Mouse (Mus musculus) 3T3-L1 (cell line): ENCODE measurements at regions not wholly inside any gene's neighbourhood (a gene's known extent, or its start where the extent isn't known, plus 50 kb on each side); places are given as distances from the start of the nearest gene placed in this dataset.

Experiments used
- DNase-seq: peaks from one replicate; pipeline ENCODE4 v3.0.0-alpha.2; 2015; ENCODE audit warnings: low read depth, low spot score

- DNase-seq = peak; percentile 53
These were observed 320.4 kb downstream of the Synb start for GRCm38 (mm10) chr14:68973636-68974101.

- peak; percentile 77 for DNase-seq
These were observed 327.3 kb downstream of the Synb start for GRCm38 (mm10) chr14:68966758-68967157.

- peak; percentile 88 for DNase-seq
These were observed 339.3 kb downstream of the Synb start for GRCm38 (mm10) chr14:68954577-68955460.

- peak; percentile 34 for DNase-seq
These were observed 348.2 kb downstream of the Synb start for GRCm38 (mm10) chr14:68945906-68946305.

DNA sequence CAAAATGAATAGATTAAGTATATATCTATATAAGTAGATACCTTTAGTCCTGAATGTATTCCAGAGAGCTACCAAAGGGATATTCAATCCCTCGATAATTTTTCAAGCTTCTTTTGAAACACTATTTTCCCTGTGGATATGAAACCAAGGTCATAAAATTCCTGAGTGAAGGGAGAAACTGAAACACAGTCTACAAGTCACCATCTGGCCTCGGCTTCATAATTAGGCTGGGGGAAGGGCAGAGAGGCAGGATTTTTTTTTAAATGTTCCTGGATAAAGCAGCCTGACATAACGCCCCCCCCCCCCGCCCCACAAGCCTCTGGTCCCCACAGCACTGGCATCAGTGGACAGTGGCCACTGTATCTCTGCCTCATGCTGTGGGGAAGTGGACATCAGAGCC, 348.7 kb downstream of the Synb start:
- peak; percentile 34 for DNase-seq

- no peak for DNase-seq
These were observed 352.3 kb downstream of the Synb start for GRCm38 (mm10) chr14:68941759-68942158.

GRCm38 (mm10) chr14:68941132-68941690, 352.9 kb downstream of the Synb start:
- no peak for DNase-seq

DNA sequence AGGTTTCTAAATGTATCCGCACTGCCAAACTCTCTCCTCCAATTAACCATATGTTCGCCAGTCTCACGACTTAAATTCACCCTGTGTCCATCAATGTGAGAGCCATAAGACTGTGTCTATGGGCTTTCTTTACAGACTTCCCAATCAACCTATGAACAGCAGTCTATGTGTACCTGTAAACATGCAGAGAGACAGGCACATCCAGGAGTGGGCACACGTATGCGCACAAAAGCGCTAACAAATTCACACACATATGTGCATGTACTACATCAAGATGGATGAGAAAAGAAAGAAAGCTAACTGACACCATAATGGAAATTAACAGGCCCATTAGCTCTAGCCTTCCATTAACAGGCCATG, 358.8 kb downstream of the Synb start:
- no peak for DNase-seq

DNA sequence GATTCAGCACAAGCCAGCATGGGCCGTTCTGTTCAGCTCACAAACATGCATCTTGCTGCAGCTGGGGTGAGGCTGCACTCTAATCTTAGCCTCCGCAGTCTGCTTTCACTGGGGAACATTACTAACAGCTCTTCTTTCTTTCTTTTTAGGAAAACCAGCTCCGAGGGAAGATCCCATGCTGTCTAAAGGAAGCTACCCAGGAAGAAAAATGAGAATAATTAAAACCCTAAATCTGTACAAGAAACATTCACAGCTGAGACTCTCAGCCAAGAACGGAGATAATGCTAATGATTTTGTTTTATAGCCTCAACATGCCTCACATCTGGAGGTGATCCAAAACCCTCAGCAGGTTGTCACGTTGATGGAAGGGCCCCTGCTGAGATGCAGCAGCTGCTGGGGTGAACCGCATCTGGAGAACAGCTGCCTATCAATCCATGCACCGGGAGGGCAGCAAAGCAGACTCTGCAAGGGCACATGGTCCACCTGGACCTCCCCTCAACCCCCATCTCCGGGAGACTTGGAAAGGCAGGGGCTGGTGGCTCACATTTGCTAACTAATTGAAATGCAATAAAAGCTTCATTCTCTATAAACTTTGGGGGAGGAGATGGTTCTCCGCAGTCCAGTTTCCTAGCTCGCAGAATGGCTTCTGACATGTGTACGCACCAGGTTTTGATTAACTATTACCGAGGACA, 359.3 kb downstream of the Synb start:
- DNase-seq = peak; percentile 15

DNA sequence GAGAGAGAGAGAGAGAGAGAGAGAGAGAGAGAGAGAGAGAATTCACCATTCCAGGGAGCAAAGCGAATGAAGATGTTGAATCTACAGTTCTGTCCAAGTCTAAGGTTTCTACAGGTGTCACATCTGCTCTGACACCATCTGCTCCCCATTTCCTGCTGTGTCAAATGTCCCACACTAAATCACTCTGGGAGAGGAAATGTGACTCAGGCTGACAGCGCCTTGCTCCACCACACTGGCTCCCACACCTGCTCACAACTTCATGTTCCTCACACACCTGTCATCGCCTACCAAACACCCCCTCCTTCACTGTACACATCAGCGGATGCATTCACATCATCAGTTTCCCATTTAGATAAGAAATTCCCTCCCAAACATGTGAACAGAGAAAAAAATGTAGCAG, 366.3 kb downstream of the Synb start:
- peak; percentile 47 for DNase-seq

DNA sequence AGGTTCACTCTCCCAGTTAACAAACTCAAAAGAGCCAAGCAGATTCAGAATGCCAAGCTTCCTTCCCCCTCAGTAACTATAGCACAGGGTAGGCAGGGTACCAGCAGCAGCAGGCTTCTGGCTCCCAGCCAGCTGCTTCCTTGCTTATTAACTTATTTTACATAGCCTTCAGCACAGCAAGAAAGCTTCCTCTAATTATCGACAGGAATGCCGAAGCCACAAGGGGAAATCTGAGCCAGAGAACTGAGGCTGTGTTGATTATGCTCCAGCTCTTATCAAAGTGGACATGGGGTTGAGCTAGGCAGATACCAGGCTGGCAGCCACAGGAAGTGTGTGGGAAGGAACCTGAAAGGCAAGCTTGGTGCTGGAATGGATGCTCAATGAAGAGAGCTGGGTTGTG, 371.0 kb downstream of the Synb start:
- DNase-seq = peak; percentile 20

DNA sequence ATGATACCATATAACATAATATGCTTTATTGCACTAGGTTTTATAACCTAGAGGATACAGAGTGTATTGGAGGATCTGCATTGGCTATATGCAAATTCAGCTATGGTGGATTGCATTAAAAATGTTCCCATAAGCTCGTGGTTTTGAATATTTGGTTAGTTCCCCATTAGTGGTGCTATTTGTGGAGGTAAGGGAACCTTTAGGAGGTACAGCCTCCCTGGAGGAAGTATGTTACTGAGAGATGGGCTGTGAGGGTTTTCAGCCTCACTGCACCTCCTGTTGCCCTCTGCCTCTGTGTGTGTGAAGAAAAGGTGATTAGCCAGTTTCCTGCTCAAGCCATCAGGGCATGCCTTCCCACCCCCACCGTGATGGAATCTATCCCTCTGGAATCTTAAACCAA, 372.1 kb downstream of the Synb start:
- no peak for DNase-seq

GRCm38 (mm10) chr14:68918526-68919045, 375.5 kb downstream of the Synb start:
- no peak for DNase-seq

- DNase-seq = no peak
These were observed 394.2 kb downstream of the Synb start for GRCm38 (mm10) chr14:68899921-68900320.

- DNase-seq = no peak
These were observed 416.9 kb downstream of the Synb start for GRCm38 (mm10) chr14:68877171-68877570.

DNA sequence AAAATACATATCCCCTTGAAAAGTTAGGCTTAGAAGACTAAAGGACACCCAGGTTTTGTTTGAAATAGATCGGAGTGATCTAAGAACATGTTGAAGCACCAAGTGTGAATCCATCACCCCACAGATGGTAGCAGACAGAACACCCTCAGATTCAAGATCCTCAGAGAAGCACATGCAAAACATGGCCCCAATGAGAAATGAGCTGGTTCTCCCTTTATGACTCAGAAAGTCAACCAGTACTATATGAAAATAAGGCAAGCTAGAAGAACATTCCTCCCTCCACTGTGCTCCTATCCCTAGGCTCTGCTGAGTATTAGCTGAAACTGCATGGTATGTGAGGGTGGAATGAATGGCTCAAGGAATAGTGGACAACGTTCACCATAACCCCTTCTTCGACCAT, 433.0 kb downstream of the Synb start:
- DNase-seq = no peak

DNA sequence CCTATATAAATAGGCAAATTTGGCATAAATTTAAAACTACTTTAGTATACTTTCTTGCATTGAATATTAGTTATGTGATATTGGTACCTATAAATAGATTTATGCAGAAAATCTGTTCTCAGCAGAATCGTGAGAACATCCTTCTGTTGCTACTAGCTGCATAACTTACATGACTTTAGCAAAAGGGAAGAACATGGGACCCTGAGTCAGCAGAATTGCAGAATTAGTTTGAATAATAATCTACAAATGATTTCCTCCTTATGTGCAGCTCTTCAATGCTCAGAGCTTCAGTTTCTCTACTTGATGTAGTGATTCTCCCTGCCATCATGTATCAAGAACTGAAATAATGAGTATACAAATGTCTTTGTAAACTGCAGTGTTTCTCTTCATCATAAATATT, 436.2 kb downstream of the Synb start:
- no peak for DNase-seq

DNA sequence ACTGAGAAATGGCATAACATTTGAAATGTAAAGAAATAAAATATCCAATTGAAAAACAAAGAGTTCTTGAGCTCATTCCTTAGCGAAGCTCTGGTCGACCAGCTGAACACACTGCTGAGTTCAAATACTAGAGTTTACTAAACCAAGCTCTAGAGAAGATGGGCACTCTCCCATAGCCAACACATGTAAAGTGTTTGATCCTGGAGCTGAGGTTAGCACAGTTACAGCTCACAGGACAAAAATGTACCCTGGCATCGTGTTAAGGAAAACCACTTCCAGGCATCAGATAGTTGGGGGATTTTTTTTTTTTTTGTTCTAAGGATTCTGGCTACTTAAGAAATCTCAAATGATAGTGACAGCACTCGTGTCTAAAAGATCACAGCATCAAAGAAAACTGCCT, 445.6 kb downstream of the Synb start:
- DNase-seq = peak; percentile 83

GRCm38 (mm10) chr14:68847609-68848008, 446.5 kb downstream of the Synb start:
- peak; percentile 94 for DNase-seq

- DNase-seq = no peak
These were observed 473.9 kb downstream of the Synb start for GRCm38 (mm10) chr14:68820241-68820640.

DNA sequence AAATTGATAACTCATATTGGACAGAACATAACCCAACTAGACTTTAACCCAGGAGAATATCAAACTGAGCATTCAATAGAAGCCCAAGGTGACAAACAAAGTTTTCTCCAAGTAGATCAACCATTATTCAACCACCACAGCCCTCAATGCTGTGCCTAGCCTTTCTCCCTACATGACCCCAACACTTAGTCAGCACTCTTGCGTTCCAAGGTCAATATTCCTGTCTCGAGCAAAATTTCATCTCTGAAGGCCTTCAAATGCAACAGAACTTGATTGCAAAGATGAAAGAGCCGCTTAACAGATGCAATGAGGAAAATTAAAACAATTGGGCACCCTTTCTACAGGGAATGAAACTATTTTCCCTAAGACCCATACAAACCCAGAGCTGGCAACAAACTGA, 485.1 kb downstream of the Synb start:
- DNase-seq = no peak

DNA sequence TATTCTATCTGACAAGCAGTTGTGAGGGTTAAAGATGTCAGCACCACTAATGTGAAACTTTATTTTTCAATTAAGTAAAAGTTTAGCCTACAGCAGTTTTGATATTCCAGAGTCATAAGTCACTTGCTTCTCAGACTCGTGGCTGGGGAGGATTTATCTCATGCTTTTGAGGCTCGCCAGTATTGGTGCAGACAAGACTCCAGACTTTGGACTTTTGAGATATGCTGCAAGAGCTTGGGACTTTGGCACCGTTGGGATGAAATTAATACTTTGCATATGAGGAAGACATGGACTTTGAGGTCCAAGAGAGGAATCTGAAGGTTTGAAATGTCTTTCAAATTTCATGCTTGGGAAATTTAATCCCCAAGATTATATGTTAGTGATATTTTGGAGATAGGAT, 486.2 kb downstream of the Synb start:
- peak; percentile 11 for DNase-seq
